Mouse (Mus musculus) stomach, adult 2 months (tissue): Measurements from ENCODE around the gene Gm20683. TPM values are rescaled to one million over a fixed set of nuclear protein-coding genes. Genes with fewer than 3 reads are reported as not detected.

ENCODE experiments used
- polyA plus RNA-seq: library from polyadenylated mRNA; depleted of rRNA; stranded (reverse); fragments of >200 nt; gene quantifications from 2 replicates; pipeline ENCODE4 v1.2.3, GENCODE M21; 2012; rRNA removed

Gene Gm20683
- 51.3 and 66.3 TPM in 2 replicates for polyA plus RNA-seq

DNA sequence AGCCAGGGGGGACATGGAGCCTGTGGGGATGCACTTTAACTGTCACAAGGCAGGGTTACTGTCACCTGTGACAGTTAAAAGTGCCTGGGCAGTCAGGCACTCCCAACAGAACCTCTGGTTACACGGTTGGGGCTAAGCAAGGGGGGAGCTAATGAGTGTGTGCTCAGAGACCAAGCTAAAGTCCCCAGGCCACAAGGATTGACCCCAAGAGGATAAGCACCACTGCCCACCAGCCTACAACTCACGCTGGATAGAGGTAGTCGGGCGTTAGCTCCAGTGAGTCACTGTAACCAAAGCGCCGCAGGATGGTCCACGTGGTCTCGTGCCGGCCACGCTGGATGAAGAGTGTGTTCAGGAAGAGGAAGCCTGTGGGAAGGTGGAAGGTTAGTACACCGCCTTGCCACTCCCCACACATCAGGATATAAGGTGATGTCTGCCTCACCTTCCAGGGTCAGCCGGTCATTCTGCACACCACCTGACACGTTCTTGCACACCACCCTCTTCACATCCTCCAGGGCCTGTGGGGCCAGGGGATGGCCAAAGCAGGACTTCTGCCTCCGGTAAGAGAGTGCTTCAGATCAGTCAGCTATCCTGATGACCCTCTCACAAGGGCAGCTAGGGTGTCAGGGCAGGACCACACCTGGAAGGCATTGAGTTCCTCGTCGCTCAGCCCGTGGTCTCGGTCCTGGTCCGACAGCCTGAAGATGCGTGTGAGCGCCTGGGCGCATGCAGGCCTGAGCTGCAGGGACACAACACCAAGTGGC, at the start of gene Gm20683:
Gene Gm20683, minus strand, starts transcription at position 647 of the 764 bp plus-strand sequence.

DNA sequence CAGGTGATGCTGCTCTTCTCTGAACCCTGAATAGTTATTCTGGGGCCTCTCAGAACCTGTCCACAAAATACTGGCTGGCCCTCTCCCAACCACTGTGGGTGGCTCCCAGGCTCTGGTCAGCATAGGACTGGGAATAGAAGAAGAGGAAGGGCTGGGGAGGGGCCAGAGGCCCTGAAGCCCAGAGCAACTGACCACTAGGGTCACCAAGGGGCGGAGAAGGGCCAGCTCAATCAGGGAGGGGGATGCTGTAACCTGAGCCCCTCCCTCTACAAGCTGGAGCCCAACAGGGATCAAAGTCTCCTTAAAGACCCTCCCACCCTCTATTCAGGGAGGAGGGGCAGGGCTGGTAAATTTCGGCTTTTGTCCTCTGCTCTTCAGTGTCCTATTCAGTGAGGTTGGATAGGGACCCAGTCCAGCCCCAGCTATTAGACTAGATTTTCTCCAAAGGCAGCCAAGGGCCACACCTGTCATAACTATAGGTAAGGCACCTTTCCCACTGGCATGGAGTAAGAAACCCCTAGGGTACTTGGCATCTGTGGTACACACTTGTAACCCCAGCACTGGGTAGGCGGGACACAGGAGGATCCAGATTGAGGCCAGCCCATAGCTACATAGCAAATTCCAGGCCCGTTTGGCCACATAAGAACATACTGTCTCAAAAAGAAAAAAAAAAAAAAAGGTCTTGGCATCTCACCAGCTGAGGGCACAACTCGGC, 38.8 kb upstream of the Gm20683 start, which contains the start of gene Wfikkn1:
Gene Wfikkn1, minus strand, starts transcription at position 663 of the 715 bp plus-strand sequence.

GRCm38 (mm10) chr17:25874721-25875170, 33.2 kb upstream of the Gm20683 start, which contains the start of gene Mettl26:
TSS of gene Mettl26 (plus strand) at chr17:25875074.

DNA sequence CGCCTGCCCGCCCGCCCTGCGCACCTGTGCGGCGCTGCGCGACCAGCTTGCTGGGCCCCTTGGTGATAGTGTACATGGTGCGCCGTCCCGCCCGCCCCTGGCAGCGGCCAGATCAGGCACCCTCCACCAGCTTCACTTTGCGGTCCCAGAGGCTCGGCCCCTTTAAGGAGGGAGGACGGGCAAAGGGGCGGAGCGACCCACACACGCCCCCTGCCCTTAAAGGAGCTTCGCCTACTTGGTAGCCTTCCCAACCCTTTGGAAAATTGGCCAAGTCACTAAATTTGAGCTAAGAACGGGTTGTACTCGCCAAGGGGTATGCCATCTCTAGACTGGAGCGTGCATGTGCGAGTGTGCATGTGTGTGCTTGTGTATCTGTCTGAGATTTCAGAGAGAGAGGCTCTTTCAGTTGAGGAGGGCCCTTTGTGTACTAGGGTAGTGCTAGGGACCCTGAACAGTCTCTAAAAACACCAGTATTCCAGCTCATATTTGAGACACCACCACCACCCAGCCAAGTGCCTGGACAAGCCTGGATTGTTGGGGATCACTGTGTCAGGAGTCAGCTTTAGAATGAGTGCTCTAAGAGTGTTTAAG, 27.1 kb upstream of the Gm20683 start, which contains the start of gene Mcrip2:
Gene Mcrip2, minus strand, starts transcription at position 164 of the 591 bp plus-strand sequence.

DNA sequence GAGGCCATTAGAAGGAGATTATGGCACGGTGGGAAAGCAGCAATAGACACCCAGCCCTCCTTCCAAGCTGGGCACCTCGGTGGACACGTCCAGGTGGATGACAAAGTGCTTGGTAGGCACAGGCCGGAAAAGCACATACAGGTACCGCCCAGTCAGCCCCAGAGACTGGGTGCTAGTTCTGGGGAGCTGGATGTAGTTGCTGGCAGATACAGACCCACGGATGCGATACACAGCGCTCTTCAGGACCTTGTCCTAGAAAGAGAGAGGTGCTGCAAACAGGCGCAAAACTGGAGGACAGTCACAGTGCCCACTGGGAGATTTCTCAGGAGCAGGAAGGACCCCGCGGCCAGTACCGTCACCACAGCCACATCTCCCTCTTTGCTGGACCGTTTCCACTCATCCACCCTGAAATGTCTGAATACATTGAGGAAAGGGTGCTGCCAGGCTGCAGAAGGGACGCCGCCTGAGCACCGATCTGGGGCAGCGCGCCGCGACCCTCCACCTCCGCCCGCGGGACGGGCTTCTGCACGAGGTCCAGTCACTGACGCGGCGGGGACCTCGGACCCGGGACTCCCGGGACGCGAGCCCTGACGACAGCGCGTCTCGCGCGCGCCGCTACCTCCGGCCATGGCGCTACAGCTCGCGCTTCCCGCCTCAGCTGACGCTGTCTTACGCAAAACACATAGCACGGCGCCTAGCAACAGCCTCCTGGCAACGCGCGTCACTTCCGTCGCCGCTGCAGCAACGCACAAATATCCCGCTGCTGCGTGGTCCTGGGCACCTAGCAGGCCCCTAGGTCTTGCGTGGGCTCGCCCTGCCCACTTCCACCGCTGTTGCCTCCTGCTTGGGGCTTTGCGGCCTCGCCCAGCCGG, 19.5 kb upstream of the Gm20683 start, which contains the start of gene Wdr90:
Gene Wdr90, minus strand, starts transcription at position 670 of the 872 bp plus-strand sequence.

GRCm38 (mm10) chr17:25844396-25844901, 2.9 kb upstream of the Gm20683 start, which contains the start of gene Rhot2:
TSS of gene Rhot2 (minus strand) at chr17:25844851.

GRCm38 (mm10) chr17:25837076-25837410, 4.5 kb downstream of the Gm20683 start, which contains the start of gene Rhbdl1:
TSS of gene Rhbdl1 (minus strand) at chr17:25837295.

GRCm38 (mm10) chr17:25833291-25833663, 8.3 kb downstream of the Gm20683 start, which contains the start of gene Stub1:
TSS of gene Stub1 (minus strand) at chr17:25833404.

GRCm38 (mm10) chr17:25828712-25829557, 12.6 kb downstream of the Gm20683 start, which contains the start of gene Jmjd8:
TSS of gene Jmjd8 (plus strand) at chr17:25828867.

GRCm38 (mm10) chr17:25823452-25823851, 18.1 kb downstream of the Gm20683 start, which contains the start of gene Wdr24:
TSS of gene Wdr24 (plus strand) at chr17:25823627.

DNA sequence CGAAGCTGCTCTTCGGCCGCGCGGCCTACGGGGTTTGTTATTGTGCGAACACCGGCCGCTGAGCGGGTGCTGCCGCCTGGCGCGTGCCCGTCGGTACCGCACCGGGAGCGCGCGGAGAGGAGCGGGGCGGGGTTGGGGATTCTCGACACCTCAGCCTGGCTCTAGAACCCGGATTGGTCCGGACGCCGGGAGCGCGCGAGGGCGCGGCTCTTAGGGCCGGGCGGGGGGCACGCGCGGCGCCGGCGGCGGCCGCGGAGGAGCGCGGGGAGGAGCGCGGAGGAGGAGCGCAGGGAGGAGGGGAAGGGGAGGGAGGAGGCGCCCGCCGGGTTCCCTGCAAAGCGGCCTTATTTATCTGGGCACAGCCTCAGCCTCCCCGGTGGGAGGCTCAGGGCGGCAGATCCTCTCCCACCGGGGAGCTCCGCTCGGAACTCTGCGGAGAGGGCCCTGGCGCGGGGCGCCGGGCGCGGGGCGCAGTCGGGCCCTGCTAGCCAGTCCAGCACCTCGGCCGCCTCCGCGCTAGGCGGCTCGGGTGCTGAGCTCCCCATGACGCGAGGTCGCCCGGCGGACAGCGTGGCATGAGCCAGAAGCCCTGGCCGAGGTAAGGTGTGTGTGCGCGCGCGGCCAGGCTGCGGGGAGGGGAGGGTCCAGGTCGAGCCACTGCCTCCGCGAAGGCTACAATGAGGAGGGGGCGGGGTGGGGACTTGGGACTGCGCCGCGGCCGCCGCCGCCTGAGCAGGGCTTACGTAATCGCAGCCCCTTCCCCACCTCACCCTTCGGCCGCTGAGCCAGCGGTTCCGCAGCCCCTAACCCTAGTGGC, 32.6 kb downstream of the Gm20683 start, which contains the start of gene Fbxl16:
Gene Fbxl16, plus strand, starts transcription at position 297 of the 817 bp plus-strand sequence.

DNA sequence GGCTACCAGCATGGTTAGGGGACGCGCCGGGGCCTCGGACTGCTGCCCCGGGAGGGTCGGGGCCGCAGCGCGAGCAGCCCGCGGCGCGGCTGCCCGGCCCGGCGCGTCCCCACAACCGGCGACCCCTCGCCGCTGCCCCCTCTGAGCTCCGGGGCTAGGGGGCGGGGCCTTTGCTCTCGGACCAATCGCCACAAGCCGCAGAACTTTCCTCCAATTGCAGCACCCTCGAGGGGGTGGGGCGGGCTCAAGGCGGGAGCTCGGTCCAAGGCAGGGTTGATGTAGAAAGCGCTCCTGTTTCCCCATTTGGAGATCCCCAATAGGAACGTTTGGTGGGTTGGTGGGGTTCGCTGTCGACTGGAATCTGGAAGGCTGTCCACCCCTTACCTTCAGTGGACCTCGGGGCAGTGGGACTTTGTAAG, 44.6 kb downstream of the Gm20683 start, which contains the start of gene Metrn:
Gene Metrn, minus strand, starts transcription at position 186 of the 419 bp plus-strand sequence.

DNA sequence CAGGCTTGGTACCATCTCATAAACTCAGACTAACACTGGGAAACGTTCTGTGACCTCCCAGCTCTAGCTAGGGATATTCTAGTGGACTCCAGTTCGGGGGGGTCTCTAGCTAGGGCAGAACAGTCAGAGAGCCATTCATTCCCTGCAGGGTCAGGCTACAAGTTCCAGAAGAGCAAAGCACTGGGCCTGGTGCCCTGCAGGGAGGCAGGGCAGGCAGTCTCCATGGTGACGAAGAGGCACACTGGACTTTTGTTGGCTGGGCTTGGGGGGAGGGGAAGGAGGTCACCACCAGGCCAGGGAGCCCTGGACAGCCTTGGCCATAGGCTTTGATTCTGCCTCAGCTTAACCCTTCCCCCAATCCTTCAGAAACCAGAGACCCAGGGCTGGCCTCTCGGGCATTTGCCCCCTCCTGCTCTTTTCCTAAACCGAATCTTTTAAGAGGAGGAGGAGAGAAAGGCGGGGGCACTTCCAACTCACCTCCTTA, 45.9 kb downstream of the Gm20683 start, which contains the start of gene AC134908.4:
Gene AC134908.4, minus strand, starts transcription at position 51 of the 484 bp plus-strand sequence.

DNA sequence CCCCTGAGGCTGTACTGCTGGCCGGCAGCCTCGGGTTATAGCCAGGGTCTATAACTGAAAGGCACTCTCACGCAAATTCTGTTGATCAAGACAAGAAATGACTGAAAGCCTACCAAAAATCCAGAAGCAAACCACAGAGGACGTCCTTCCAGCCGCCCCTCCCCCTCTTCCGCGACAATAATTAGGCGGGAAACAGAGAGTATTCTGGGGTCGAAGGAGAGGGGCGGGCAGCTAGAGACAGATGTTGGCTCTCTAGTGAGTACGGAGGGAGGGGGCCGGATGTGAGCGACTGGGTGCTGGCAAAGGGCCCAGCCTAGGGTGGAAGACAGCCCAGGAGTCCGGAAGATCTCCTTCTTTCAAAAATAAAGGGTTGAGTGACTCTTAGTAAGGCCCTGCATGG, 48.9 kb downstream of the Gm20683 start, which contains the start of gene Fam173a:
Gene Fam173a, minus strand, starts transcription at position 287 of the 400 bp plus-strand sequence.

DNA sequence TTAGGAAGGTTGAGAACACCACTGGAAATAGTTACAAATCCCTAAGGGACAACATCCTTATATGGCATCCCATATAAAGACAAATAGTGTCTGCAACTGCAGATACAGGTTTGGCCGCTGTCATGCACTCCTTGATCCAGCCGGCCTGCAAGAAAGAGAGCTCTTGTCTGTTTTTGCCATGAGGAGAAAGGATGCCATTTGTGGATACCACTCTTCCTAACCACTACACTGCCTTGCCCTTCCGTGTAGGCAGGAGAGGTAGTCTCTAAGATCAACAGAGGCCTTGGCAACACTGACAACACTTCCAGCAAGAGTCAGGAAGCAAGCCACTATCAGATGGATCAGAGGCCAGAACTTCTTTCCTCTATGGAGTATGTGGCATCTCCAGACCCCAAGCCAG, 55.3 kb downstream of the Gm20683 start, which contains the start of gene Ccdc78:
Gene Ccdc78, plus strand, starts transcription at position 301 of the 400 bp plus-strand sequence.

DNA sequence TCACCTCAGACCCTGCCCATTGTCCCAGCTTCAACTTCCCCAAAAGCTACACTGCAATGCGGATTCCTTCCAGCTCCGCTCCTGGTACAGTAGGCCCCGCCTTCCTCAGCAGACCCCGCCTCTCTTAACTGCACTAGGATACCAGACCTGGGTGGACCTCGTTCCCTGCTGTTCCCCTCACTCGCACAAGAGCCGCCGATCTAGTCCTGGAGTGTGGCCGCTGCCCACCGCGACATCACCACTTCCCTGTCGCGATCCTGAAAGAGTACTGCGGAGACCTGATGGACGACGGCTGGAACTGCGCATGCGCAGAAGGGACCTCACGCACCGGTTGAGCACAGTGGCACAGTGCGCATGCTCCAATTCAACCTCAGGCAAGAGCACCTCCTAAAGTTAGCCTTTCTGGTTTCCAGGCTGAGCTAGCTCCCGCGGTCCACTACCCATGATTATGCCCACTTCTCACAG, 56.2 kb downstream of the Gm20683 start, which contains the start of gene Haghl:
Gene Haghl, minus strand, starts transcription at position 393 of the 465 bp plus-strand sequence.

